Mouse (Mus musculus) neural tube, embryonic 14.5 days (tissue): ENCODE measurements at regions not wholly inside any gene's neighbourhood (a gene's known extent, or its start where the extent isn't known, plus 50 kb on each side); places are given as distances from the start of the nearest gene placed in this dataset.

Experiments used
- ATAC-seq: fragments of 200-750 bp; cut with Nextera tagmentation; 2 replicates; pipeline ENCODE4 v1.8.0; 2017; ENCODE audit warnings: low read depth, mild to moderate bottlenecking, moderate TSS enrichment, moderate library complexity
- H3K27ac ChIP-seq: fragments of 300-500 bp; sonication (generic); 2 replicates; pipeline ENCODE4 v1.5.1; 2014; ENCODE audit warnings: low read depth, mild to moderate bottlenecking, control low read depth, low read length, moderate library complexity, mixed read lengths
- H3K27me3 ChIP-seq: fragments of 300-500 bp; sonication (generic); 2 replicates; pipeline ENCODE4 v1.6.1; 2014; ENCODE audit warnings: low read length; ENCODE audit not compliant: control insufficient read depth, insufficient read depth
- H3K36me3 ChIP-seq: fragments of 300-500 bp; sonication (generic); 2 replicates; pipeline ENCODE4 v1.6.1; 2014; ENCODE audit warnings: low read length, mixed read lengths; ENCODE audit not compliant: control insufficient read depth, insufficient read depth
- H3K4me1 ChIP-seq: fragments of 300-500 bp; sonication (generic); 2 replicates; pipeline ENCODE4 v1.6.1; 2014; ENCODE audit warnings: low read length; ENCODE audit not compliant: control insufficient read depth, insufficient read depth
- H3K4me2 ChIP-seq: fragments of 300-500 bp; sonication (generic); 2 replicates; pipeline ENCODE4 v1.6.1; 2014; ENCODE audit warnings: mild to moderate bottlenecking, low read depth, low read length, control low read depth
- H3K4me3 ChIP-seq: fragments of 300-500 bp; sonication (generic); 2 replicates; pipeline ENCODE4 v1.5.1; 2014; ENCODE audit warnings: low read depth, low read length, control low read depth, mixed read lengths
- H3K9ac ChIP-seq: fragments of 300-500 bp; sonication (generic); replicated peaks from 2 replicates; pipeline ENCODE4 v1.6.1; 2014; ENCODE audit warnings: low read depth, mild to moderate bottlenecking, control low read depth, low read length, mixed read lengths
- H3K9me3 ChIP-seq: fragments of 300-500 bp; sonication (generic); 2 replicates; pipeline ENCODE4 v1.6.1; 2016; ENCODE audit warnings: low read length; ENCODE audit not compliant: control insufficient read depth
- WGBS: fragments of 180-500 bp; shearing (Covaris S2); extraction: QIAGEN DNeasy Blood & Tissue Kit; methylation state at CpG from one replicate; pipeline ENCODE4 v1.1.7; 2014; 5-methylcytosine and 5-hydroxymethylcytosine counted together

GRCm38 (mm10) chr13:45253221-45253620 lies 136.3 kb upstream of the Mylip start:
- ATAC-seq = no peak
- no peaks in the 10 kb centered on the region for H3K4me1 ChIP-seq
- no peaks in the 10 kb centered on the region for H3K27me3 ChIP-seq
- H3K9ac ChIP-seq = no peak overlapping the region
- H3K4me2 ChIP-seq = no peak overlapping the region
- no peak overlapping the region for H3K4me3 ChIP-seq
- H3K27ac ChIP-seq = no peak overlapping the region
- H3K9me3 ChIP-seq = no peaks in the 10 kb centered on the region
- no peaks in the 10 kb centered on the region for H3K36me3 ChIP-seq
- 33% methylated on average over 2 of the region's 2 CpGs for WGBS

- Histone ChIP-seq H3K4me2 (no peak overlapping the region), H3K9me3 (no peaks in the 10 kb centered on the region), H3K4me1 (no peaks in the 10 kb centered on the region), H3K27ac (no peak overlapping the region), H3K27me3 (no peaks in the 10 kb centered on the region), H3K36me3 (no peaks in the 10 kb centered on the region), H3K4me3 (no peak overlapping the region), H3K9ac (no peak overlapping the region)
- WGBS = 60% methylated on average over 6 of the region's 6 CpGs
- no peak for ATAC-seq
Measured at GRCm38 (mm10) chr13:45255277-45255676, 134.3 kb upstream of the Mylip start.

GRCm38 (mm10) chr13:45262011-45262410 lies 127.5 kb upstream of the Mylip start:
- Histone ChIP-seq H3K9me3 (no peaks in the 10 kb centered on the region), H3K4me3 (no peak overlapping the region), H3K36me3 (no peaks in the 10 kb centered on the region), H3K4me2 (no peak overlapping the region), H3K27ac (no peak overlapping the region), H3K4me1 (no peaks in the 10 kb centered on the region), H3K9ac (no peak overlapping the region), H3K27me3 (no peaks in the 10 kb centered on the region)
- WGBS = 26% methylated on average over 5 of the region's 5 CpGs
- ATAC-seq = no peak

- Histone ChIP-seq H3K36me3 (no peaks in the 10 kb centered on the region), H3K4me1 (no peaks in the 10 kb centered on the region), H3K4me3 (no peak overlapping the region), H3K27me3 (no peaks in the 10 kb centered on the region), H3K9me3 (no peaks in the 10 kb centered on the region), H3K4me2 (no peak overlapping the region), H3K27ac (no peak overlapping the region), H3K9ac (no peak overlapping the region)
- no peak for ATAC-seq
- WGBS = 79% methylated on average over 6 of the region's 6 CpGs
Measured at GRCm38 (mm10) chr13:45266287-45267064, 123.1 kb upstream of the Mylip start.

GRCm38 (mm10) chr13:45267446-45267845 lies 122.1 kb upstream of the Mylip start:
- no peak overlapping the region for H3K4me3 ChIP-seq
- no peaks in the 10 kb centered on the region for H3K36me3 ChIP-seq
- H3K4me1 ChIP-seq = no peaks in the 10 kb centered on the region
- H3K27me3 ChIP-seq = no peaks in the 10 kb centered on the region
- no peak overlapping the region for H3K27ac ChIP-seq
- no peak for ATAC-seq
- WGBS = 83% methylated on average over 5 of the region's 5 CpGs
- H3K9ac ChIP-seq = no peak overlapping the region
- H3K4me2 ChIP-seq = no peak overlapping the region
- no peaks in the 10 kb centered on the region for H3K9me3 ChIP-seq

GRCm38 (mm10) chr13:45267906-45268305 lies 121.6 kb upstream of the Mylip start:
- WGBS = 38% methylated on average over 4 of the region's 4 CpGs
- no peaks in the 10 kb centered on the region for H3K4me1 ChIP-seq
- H3K4me2 ChIP-seq = no peak overlapping the region
- no peaks in the 10 kb centered on the region for H3K9me3 ChIP-seq
- no peak for ATAC-seq
- no peak overlapping the region for H3K27ac ChIP-seq
- H3K36me3 ChIP-seq = no peaks in the 10 kb centered on the region
- no peaks in the 10 kb centered on the region for H3K27me3 ChIP-seq
- no peak overlapping the region for H3K4me3 ChIP-seq
- no peak overlapping the region for H3K9ac ChIP-seq

- 81% methylated on average over 8 of the region's 8 CpGs for WGBS
- Histone ChIP-seq H3K36me3 (no peaks in the 10 kb centered on the region), H3K27me3 (no peaks in the 10 kb centered on the region), H3K9me3 (no peaks in the 10 kb centered on the region), H3K4me3 (no peak overlapping the region), H3K4me1 (no peaks in the 10 kb centered on the region), H3K9ac (no peak overlapping the region), H3K4me2 (no peak overlapping the region), H3K27ac (no peak overlapping the region)
- no peak for ATAC-seq
Measured at GRCm38 (mm10) chr13:45274261-45274884, 115.2 kb upstream of the Mylip start.

- Histone ChIP-seq H3K9ac (no peak overlapping the region), H3K36me3 (no peaks in the 10 kb centered on the region), H3K27me3 (no peaks in the 10 kb centered on the region), H3K9me3 (no peaks in the 10 kb centered on the region), H3K4me3 (no peak overlapping the region), H3K27ac (no peak overlapping the region), H3K4me2 (no peak overlapping the region), H3K4me1 (no peaks in the 10 kb centered on the region)
- no peak for ATAC-seq
- 71% methylated on average over 5 of the region's 5 CpGs for WGBS
Measured at GRCm38 (mm10) chr13:45275391-45275790, 114.2 kb upstream of the Mylip start.

- Histone ChIP-seq H3K4me1 (no peaks in the 10 kb centered on the region), H3K4me2 (no peak overlapping the region), H3K4me3 (no peak overlapping the region), H3K27ac (no peak overlapping the region), H3K9me3 (no peaks in the 10 kb centered on the region), H3K36me3 (no peaks in the 10 kb centered on the region), H3K27me3 (no peaks in the 10 kb centered on the region), H3K9ac (no peak overlapping the region)
- 74% methylated on average over 7 of the region's 7 CpGs for WGBS
- ATAC-seq = no peak
Measured at GRCm38 (mm10) chr13:45277842-45278416, 111.6 kb upstream of the Mylip start.
